Comparison of ENCODE assay signal across 22 mouse cellular contexts in genomic region chr14:104639300-104639699, GRCm38 (mm10).
DNase-seq lines count a peak whose midpoint lies in the region; ATAC-seq and TF ChIP-seq lines count a peak whose summit lies in the region.
"Had no signal": no experiment of that assay in that cellular context is flagged by ENCODE, and none has a peak within 500 bp of the region (broad histone marks: within the 10 kb centered on the region; RNA-seq: fewer than 3 reads in every experiment).

No protein-coding gene starts in this region.

- no peak overlapping the region for H3K9ac ChIP-seq in forebrain, embryonic 12.5 days
- H3K9ac ChIP-seq in forebrain, embryonic 15.5 days (replicated peaks), result no peak overlapping the region
- peak overlapping the region; percentile 22; the same call in 1 of the 2 replicates for H3K9ac ChIP-seq in hindbrain, embryonic 14.5 days
- H3K9ac ChIP-seq in midbrain, embryonic 15.5 days, result no peak overlapping the region
- H3K9ac ChIP-seq in midbrain, postnatal 0 days (replicated peaks; ENCODE audit: low read length, poor library complexity, severe bottlenecking), result no peak overlapping the region
- no peak overlapping the region for H3K9ac ChIP-seq in forebrain, embryonic 16.5 days (replicated peaks; ENCODE audit: low read depth, low read length)
- H3K9ac ChIP-seq: embryonic facial prominence, embryonic 12.5 days; heart, embryonic 13.5 days; intestine, embryonic 15.5 days had no signal

- ATAC-seq in forebrain, embryonic 12.5 days (ENCODE audit: low FRiP score), result peak; percentile 70; the same call in 1 of the 2 replicates
- ATAC-seq in forebrain, embryonic 15.5 days (replicated peaks), result no peak; the same call in 1 of the 2 replicates
- no peak for ATAC-seq in hindbrain, embryonic 14.5 days (ENCODE audit: low FRiP score)
- ATAC-seq in midbrain, embryonic 15.5 days (replicated peaks), result peak; percentile 37; the same call in 1 of the 2 replicates
- no peak for ATAC-seq in midbrain, postnatal 0 days (ENCODE audit: low FRiP score)
- 0 out of 2 replicates have a peak, but pooled peaks have one; percentile 55 for ATAC-seq in forebrain, embryonic 16.5 days
- ATAC-seq: activated CD4-positive, CD25-positive, alpha-beta regulatory T cell, adult 4 months; intestine, embryonic 15.5 days; Patski had no signal

- H3K27me3 ChIP-seq in forebrain, embryonic 12.5 days, result no peaks in the 10 kb centered on the region
- no peaks in the 10 kb centered on the region for H3K27me3 ChIP-seq in forebrain, embryonic 15.5 days
- H3K27me3 ChIP-seq in hindbrain, embryonic 14.5 days (ENCODE audit: control insufficient read depth, insufficient read depth, low read length), result no peaks in the 10 kb centered on the region
- H3K27me3 ChIP-seq in hindbrain, embryonic 10.5 days (ENCODE audit: insufficient read depth, poor library complexity, severe bottlenecking), result no peaks in the 10 kb centered on the region
- H3K27me3 ChIP-seq in midbrain, embryonic 15.5 days (replicated peaks), result no peaks in the 10 kb centered on the region
- H3K27me3 ChIP-seq in midbrain, postnatal 0 days (ENCODE audit: insufficient read depth, low read length), result no peaks in the 10 kb centered on the region
- no peaks in the 10 kb centered on the region for H3K27me3 ChIP-seq in forebrain, embryonic 16.5 days (replicated peaks; ENCODE audit: control insufficient read depth, insufficient read depth, low read length)
- H3K27me3 ChIP-seq: CH12.LX; embryonic facial prominence, embryonic 12.5 days; heart, embryonic 13.5 days; intestine, embryonic 15.5 days had no signal

- H3K4me3 ChIP-seq in forebrain, embryonic 12.5 days (replicated peaks), result no peak overlapping the region
- H3K4me3 ChIP-seq in forebrain, embryonic 15.5 days, result no peak overlapping the region
- no peak overlapping the region for H3K4me3 ChIP-seq in hindbrain, embryonic 14.5 days (replicated peaks; ENCODE audit: low read length)
- no peak overlapping the region for H3K4me3 ChIP-seq in hindbrain, embryonic 10.5 days
- H3K4me3 ChIP-seq in midbrain, embryonic 15.5 days, result no peak overlapping the region
- no peak overlapping the region for H3K4me3 ChIP-seq in midbrain, postnatal 0 days (ENCODE audit: low read depth, low read length)
- H3K4me3 ChIP-seq in forebrain, embryonic 16.5 days (replicated peaks; ENCODE audit: low read length), result no peak overlapping the region
- H3K4me3 ChIP-seq: embryonic facial prominence, embryonic 12.5 days; heart, embryonic 13.5 days; intestine, embryonic 15.5 days had no signal

- DNase-seq in hindbrain, embryonic 14.5 days (ENCODE audit: low spot score), result no peak
- no peak for DNase-seq in hindbrain, embryonic 10.5 days (ENCODE audit: low spot score)
- DNase-seq in midbrain, postnatal 0 days (ENCODE audit: low spot score), result no peak
- no peak for DNase-seq in lung, postnatal 4 days
- DNase-seq: adrenal gland, postnatal 14 days; cerebellum, adult 18-20 months; cerebellum, adult 9-11 months; cerebellum, postnatal 36 days; gastrocnemius, postnatal 36 days; heart, adult 11 months; heart, postnatal 4 days; kidney, adult 18-20 months had no signal

- TF ChIP-seq CTCF in midbrain, postnatal 0 days (IDR thresholded peaks at IDR 0.05), result no peak

- H3K9me3 ChIP-seq in forebrain, embryonic 12.5 days, result no peaks in the 10 kb centered on the region
- H3K9me3 ChIP-seq in forebrain, embryonic 15.5 days, result no peaks in the 10 kb centered on the region
- no peaks in the 10 kb centered on the region for H3K9me3 ChIP-seq in hindbrain, embryonic 14.5 days (ENCODE audit: control insufficient read depth, low read length)
- H3K9me3 ChIP-seq in hindbrain, embryonic 10.5 days, result no peaks in the 10 kb centered on the region
- no peaks in the 10 kb centered on the region for H3K9me3 ChIP-seq in midbrain, embryonic 15.5 days
- H3K9me3 ChIP-seq in midbrain, postnatal 0 days (ENCODE audit: low read length), result no peaks in the 10 kb centered on the region
- no peaks in the 10 kb centered on the region for H3K9me3 ChIP-seq in forebrain, embryonic 16.5 days (ENCODE audit: control insufficient read depth, low read length)
- H3K9me3 ChIP-seq: embryonic facial prominence, embryonic 12.5 days; heart, embryonic 13.5 days; intestine, embryonic 15.5 days had no signal

- no peak overlapping the region for H3K27ac ChIP-seq in forebrain, embryonic 12.5 days
- no peak overlapping the region for H3K27ac ChIP-seq in forebrain, embryonic 15.5 days (replicated peaks)
- peak overlapping the region; percentile 9; the same call in 1 of the 2 replicates for H3K27ac ChIP-seq in hindbrain, embryonic 14.5 days
- H3K27ac ChIP-seq in hindbrain, embryonic 10.5 days, result no peak overlapping the region
- no peak overlapping the region for H3K27ac ChIP-seq in midbrain, embryonic 15.5 days
- no peak overlapping the region for H3K27ac ChIP-seq in midbrain, postnatal 0 days (ENCODE audit: low read depth, low read length)
- no peak overlapping the region for H3K27ac ChIP-seq in forebrain, embryonic 16.5 days (ENCODE audit: low read length)
- H3K27ac ChIP-seq: embryonic facial prominence, embryonic 12.5 days; heart, embryonic 13.5 days; intestine, embryonic 15.5 days had no signal

- 28% methylated on average over 7 of the region's 7 CpGs for WGBS in forebrain, embryonic 12.5 days
- WGBS in forebrain, embryonic 15.5 days, result 19% methylated on average over 7 of the region's 7 CpGs
- WGBS in hindbrain, embryonic 14.5 days, result 52% methylated on average over 7 of the region's 7 CpGs
- 83% methylated on average over 7 of the region's 7 CpGs for WGBS in hindbrain, embryonic 10.5 days
- WGBS in midbrain, embryonic 15.5 days, result 51% methylated on average over 7 of the region's 7 CpGs
- 53% methylated on average over 7 of the region's 7 CpGs for WGBS in midbrain, postnatal 0 days
- 16% methylated on average over 7 of the region's 7 CpGs for WGBS in forebrain, embryonic 16.5 days

- 0 out of 2 replicates have a peak overlapping the region, but pooled peaks have one; percentile 1 for H3K4me2 ChIP-seq in forebrain, embryonic 12.5 days
- no peak overlapping the region for H3K4me2 ChIP-seq in forebrain, embryonic 15.5 days (replicated peaks)
- H3K4me2 ChIP-seq in hindbrain, embryonic 14.5 days (replicated peaks), result 0 out of 2 replicates have a peak overlapping the region, but pooled peaks have one; percentile 0
- H3K4me2 ChIP-seq in midbrain, embryonic 15.5 days, result no peak overlapping the region
- H3K4me2 ChIP-seq in midbrain, postnatal 0 days (ENCODE audit: low read depth, low read length, poor library complexity, severe bottlenecking), result no peak overlapping the region
- no peak overlapping the region for H3K4me2 ChIP-seq in forebrain, embryonic 16.5 days (ENCODE audit: low read length)
- H3K4me2 ChIP-seq: embryonic facial prominence, embryonic 12.5 days; heart, embryonic 13.5 days; intestine, embryonic 15.5 days had no signal

- H3K4me1 ChIP-seq in forebrain, embryonic 12.5 days, result peaks cover 15% of the 10 kb centered on the region
- peaks cover 21% of the 10 kb centered on the region for H3K4me1 ChIP-seq in forebrain, embryonic 15.5 days
- no peaks in the 10 kb centered on the region for H3K4me1 ChIP-seq in hindbrain, embryonic 14.5 days (replicated peaks; ENCODE audit: control insufficient read depth, insufficient read depth, low read length)
- H3K4me1 ChIP-seq in hindbrain, embryonic 10.5 days (replicated peaks), result no peaks in the 10 kb centered on the region
- H3K4me1 ChIP-seq in midbrain, embryonic 15.5 days, result no peaks in the 10 kb centered on the region; the same call in 1 of the 2 replicates
- no peaks in the 10 kb centered on the region for H3K4me1 ChIP-seq in midbrain, postnatal 0 days (ENCODE audit: insufficient read depth, low read length)
- peaks cover 12% of the 10 kb centered on the region for H3K4me1 ChIP-seq in forebrain, embryonic 16.5 days (replicated peaks; ENCODE audit: control insufficient read depth, insufficient read depth, low read length)
- H3K4me1 ChIP-seq: embryonic facial prominence, embryonic 12.5 days; heart, embryonic 13.5 days; intestine, embryonic 15.5 days had no signal

- no peaks in the 10 kb centered on the region for H3K36me3 ChIP-seq in forebrain, embryonic 12.5 days (replicated peaks)
- H3K36me3 ChIP-seq in forebrain, embryonic 15.5 days, result no peaks in the 10 kb centered on the region
- H3K36me3 ChIP-seq in hindbrain, embryonic 14.5 days (replicated peaks; ENCODE audit: control insufficient read depth, insufficient read depth), result no peaks in the 10 kb centered on the region
- no peaks in the 10 kb centered on the region for H3K36me3 ChIP-seq in hindbrain, embryonic 10.5 days
- no peaks in the 10 kb centered on the region for H3K36me3 ChIP-seq in midbrain, embryonic 15.5 days (replicated peaks)
- H3K36me3 ChIP-seq in midbrain, postnatal 0 days (ENCODE audit: insufficient read depth, low read length), result no peaks in the 10 kb centered on the region
- no peaks in the 10 kb centered on the region for H3K36me3 ChIP-seq in forebrain, embryonic 16.5 days (ENCODE audit: control insufficient read depth, insufficient read depth)
- H3K36me3 ChIP-seq: embryonic facial prominence, embryonic 12.5 days; heart, embryonic 13.5 days; intestine, embryonic 15.5 days had no signal

Comparison
In these comparisons a context has a peak if more than half of its experiments do, and no peak if none do; other contexts are left out.
1. ATAC-seq: peak in forebrain, embryonic 12.5 days (single experiment), midbrain, embryonic 15.5 days (single experiment) and forebrain, embryonic 16.5 days (single experiment); none in forebrain, embryonic 15.5 days (single experiment), hindbrain, embryonic 14.5 days (single experiment) and midbrain, postnatal 0 days (single experiment).
2. H3K4me2 ChIP-seq: peak in forebrain, embryonic 12.5 days (single experiment) and hindbrain, embryonic 14.5 days (single experiment); none in forebrain, embryonic 15.5 days (single experiment), midbrain, embryonic 15.5 days (single experiment), midbrain, postnatal 0 days (single experiment) and forebrain, embryonic 16.5 days (single experiment).